15 mouse cellular contexts compared by ENCODE assay signal in genomic region chr2:152776435-152776834, GRCm38 (mm10). TPM values are rescaled to one million over a fixed set of nuclear protein-coding genes. Genes with fewer than 3 reads are reported as not detected.
A peak's percentile ranks its signal among the peaks of the same experiment; 100 is the strongest.
DNase-seq lines count a peak whose midpoint lies in the region; ATAC-seq lines count a peak whose summit lies in the region.
"Had no signal": no experiment of that assay in that cellular context is flagged by ENCODE, and none has a peak within 500 bp of the region (broad histone marks: within the 10 kb centered on the region; RNA-seq: fewer than 3 reads in every experiment).

No protein-coding gene starts in this region.

- H3K4me2 ChIP-seq in forebrain, embryonic 16.5 days (ENCODE audit: low read length) = no peak overlapping the region
- H3K4me2 ChIP-seq in forebrain, embryonic 15.5 days (replicated peaks) = no peak overlapping the region
- H3K4me2 ChIP-seq in heart, embryonic 11.5 days = no peak overlapping the region
- H3K4me2 ChIP-seq: lung, embryonic 15.5 days had no signal

- H3K9ac ChIP-seq in forebrain, embryonic 16.5 days (replicated peaks; ENCODE audit: low read depth, low read length) = no peak overlapping the region
- H3K9ac ChIP-seq in forebrain, embryonic 15.5 days (replicated peaks) = no peak overlapping the region
- no peak overlapping the region for H3K9ac ChIP-seq in heart, embryonic 11.5 days (ENCODE audit: low read depth, low read length)
- H3K9ac ChIP-seq: lung, embryonic 15.5 days had no signal

- no peaks in the 10 kb centered on the region for H3K27me3 ChIP-seq in forebrain, embryonic 16.5 days (replicated peaks; ENCODE audit: control insufficient read depth, insufficient read depth, low read length)
- H3K27me3 ChIP-seq in forebrain, embryonic 15.5 days = no peaks in the 10 kb centered on the region
- H3K27me3 ChIP-seq in heart, embryonic 11.5 days (ENCODE audit: control insufficient read depth, insufficient read depth, low read length) = no peaks in the 10 kb centered on the region
- H3K27me3 ChIP-seq: lung, embryonic 15.5 days had no signal

- ATAC-seq in forebrain, embryonic 16.5 days = 0 out of 2 replicates have a peak, but pooled peaks have one; percentile 23
- no peak for ATAC-seq in forebrain, embryonic 15.5 days (replicated peaks)
- ATAC-seq in frontal cortex, adult (ENCODE audit: low TSS enrichment) = peak; percentile 96
- ATAC-seq in heart, embryonic 11.5 days (replicated peaks; ENCODE audit: insufficient number of reproducible peaks, low FRiP score, low TSS enrichment) = no peak
- ATAC-seq: intestine, postnatal 0 days had no signal

- H3K36me3 ChIP-seq in forebrain, embryonic 16.5 days (ENCODE audit: control insufficient read depth, insufficient read depth) = no peaks in the 10 kb centered on the region; the same call in 1 of the 2 replicates
- peaks cover 13% of the 10 kb centered on the region for H3K36me3 ChIP-seq in forebrain, embryonic 15.5 days
- H3K36me3 ChIP-seq in heart, embryonic 11.5 days (ENCODE audit: control insufficient read depth, insufficient read depth, low read length) = peaks cover 4% of the 10 kb centered on the region; the same call in 1 of the 2 replicates

- no peak overlapping the region for H3K27ac ChIP-seq in forebrain, embryonic 16.5 days (ENCODE audit: low read length)
- no peak overlapping the region for H3K27ac ChIP-seq in forebrain, embryonic 15.5 days (replicated peaks)
- no peak overlapping the region for H3K27ac ChIP-seq in heart, embryonic 11.5 days (ENCODE audit: low read depth, low read length)
- H3K27ac ChIP-seq: forebrain, embryonic 10.5 days; lung, embryonic 15.5 days had no signal

- 94% methylated on average over 2 of the region's 2 CpGs for WGBS in forebrain, embryonic 16.5 days
- 79% methylated on average over 2 of the region's 2 CpGs for WGBS in forebrain, embryonic 15.5 days
- WGBS in heart, embryonic 11.5 days (ENCODE audit: insufficient replicate concordance) = 87% methylated on average over 2 of the region's 2 CpGs

- no peak overlapping the region for H3K4me3 ChIP-seq in forebrain, embryonic 16.5 days (replicated peaks; ENCODE audit: low read length)
- no peak overlapping the region for H3K4me3 ChIP-seq in forebrain, embryonic 15.5 days
- no peak overlapping the region for H3K4me3 ChIP-seq in heart, embryonic 11.5 days (ENCODE audit: low read depth, low read length)
- H3K4me3 ChIP-seq: forebrain, embryonic 10.5 days; lung, embryonic 15.5 days had no signal

- intact Hi-C loops in left cerebral cortex, postnatal 36 days (cut with DNase I) = loop anchor here (5.0 kb wide), 1 partner anchor 39 kb away; the partner anchor contains the start of gene Id1
- intact Hi-C loops in heart, postnatal 25 days (cut with DNase I) = no loop called here

- H3K4me1 ChIP-seq in forebrain, embryonic 16.5 days (replicated peaks; ENCODE audit: control insufficient read depth, insufficient read depth, low read length) = no peaks in the 10 kb centered on the region
- 0 out of 2 replicates have a peak, but pooled peaks cover 4% of the 10 kb centered on the region for H3K4me1 ChIP-seq in forebrain, embryonic 15.5 days
- H3K4me1 ChIP-seq in heart, embryonic 11.5 days (ENCODE audit: control insufficient read depth, insufficient read depth, low read length) = peaks cover 4% of the 10 kb centered on the region; the same call in 1 of the 2 replicates

- DNase-seq in layer of hippocampus, adult 9-11 months = peak; percentile 94
- peak; percentile 73 to 77 for DNase-seq in left cerebral cortex, postnatal 36 days (ENCODE audit: low spot score in 2 of 2)
- DNase-seq in heart, postnatal 25 days (ENCODE audit: low spot score) = no peak
- no peak for DNase-seq in gastrocnemius, postnatal 25 days
- DNase-seq: cerebellum, adult 9-10 months; gastrocnemius, postnatal 10 days; kidney, postnatal 36 days; liver had no signal

- no peaks in the 10 kb centered on the region for H3K9me3 ChIP-seq in forebrain, embryonic 16.5 days (ENCODE audit: control insufficient read depth, low read length)
- H3K9me3 ChIP-seq in forebrain, embryonic 15.5 days = no peaks in the 10 kb centered on the region
- no peaks in the 10 kb centered on the region for H3K9me3 ChIP-seq in heart, embryonic 11.5 days (replicated peaks; ENCODE audit: control insufficient read depth, low read length)
- H3K9me3 ChIP-seq: forebrain, embryonic 10.5 days; lung, embryonic 15.5 days had no signal

RNA-seq across cellular contexts. Expression of gene Cox4i2, which starts 22.5 kb away (rescaled TPM):
- 4.7 and 6.0 TPM in 2 replicates for polyA plus RNA-seq in forebrain, embryonic 16.5 days (2015; fragmentation: Nextera tagmentation; extraction: Ambion mirVana)
- polyA plus RNA-seq in forebrain, embryonic 15.5 days (2015; fragmentation: Nextera tagmentation; extraction: Ambion mirVana) = 4.3 and 4.4 TPM in 2 replicates
- 1 to 10 TPM; 1.7 to 1.8 TPM for total RNA-seq in left cerebral cortex, postnatal 36 days (2021)
- 22.4 and 22.5 TPM in 2 replicates for polyA plus RNA-seq in heart, embryonic 11.5 days (2014; fragmentation: Nextera tagmentation; extraction: Ambion mirVana)
- total RNA-seq in heart, postnatal 25 days (2021) = 10 to 100 TPM; 12.2 to 16.8 TPM
- total RNA-seq in gastrocnemius, postnatal 25 days (2021) = 1 to 10 TPM; 2.2 to 2.7 TPM

RNA-seq across cellular contexts. Expression of gene Id1, which starts 40.4 kb away (rescaled TPM):
- 22.3 and 26.0 TPM in 2 replicates for polyA plus RNA-seq in forebrain, embryonic 16.5 days (2015; fragmentation: Nextera tagmentation; extraction: Ambion mirVana)
- polyA plus RNA-seq in forebrain, embryonic 15.5 days (2015; fragmentation: Nextera tagmentation; extraction: Ambion mirVana) = 26.3 and 32.0 TPM in 2 replicates
- 10 to 100 TPM; 22.9 to 23.9 TPM for total RNA-seq in left cerebral cortex, postnatal 36 days (2021)
- 95.3 and 98.1 TPM in 2 replicates for polyA plus RNA-seq in heart, embryonic 11.5 days (2014; fragmentation: Nextera tagmentation; extraction: Ambion mirVana)
- total RNA-seq in heart, postnatal 25 days (2021) = 10 to 100 TPM; 37.8 to 57.0 TPM
- 10 to 100 TPM in 1 of 2 experiments, 1 to 10 TPM in 1; 9.7 to 14.0 TPM for total RNA-seq in gastrocnemius, postnatal 25 days (2021)

RNA-seq across cellular contexts. Expression of gene Bcl2l1, which starts 55.1 kb away (rescaled TPM):
- polyA plus RNA-seq in forebrain, embryonic 16.5 days (2015; fragmentation: Nextera tagmentation; extraction: Ambion mirVana) = 176 and 188 TPM in 2 replicates
- polyA plus RNA-seq in forebrain, embryonic 15.5 days (2015; fragmentation: Nextera tagmentation; extraction: Ambion mirVana) = 179 and 183 TPM in 2 replicates
- total RNA-seq in left cerebral cortex, postnatal 36 days (2021) = 100 to 1,000 TPM; 128 to 133 TPM
- 69.8 and 73.1 TPM in 2 replicates for polyA plus RNA-seq in heart, embryonic 11.5 days (2014; fragmentation: Nextera tagmentation; extraction: Ambion mirVana)
- total RNA-seq in heart, postnatal 25 days (2021) = 10 to 100 TPM; 58.6 to 59.0 TPM
- total RNA-seq in gastrocnemius, postnatal 25 days (2021) = 10 to 100 TPM; 13.8 to 16.4 TPM

Comparison
In these comparisons a context has a peak if more than half of its experiments do, and no peak if none do; other contexts are left out.
1. ATAC-seq: peak in forebrain, embryonic 16.5 days (single experiment) and frontal cortex, adult (single experiment); none in forebrain, embryonic 15.5 days (single experiment) and heart, embryonic 11.5 days (single experiment).
2. DNase-seq: peak in layer of hippocampus, adult 9-11 months (single experiment) and left cerebral cortex, postnatal 36 days (2 of 2); none in heart, postnatal 25 days (single experiment) and gastrocnemius, postnatal 25 days (single experiment).